Mouse (Mus musculus) myocyte (in vitro differentiated cells): Measurements from ENCODE around the gene Pdia5. TPM values are rescaled to one million over a fixed set of nuclear protein-coding genes. Genes with fewer than 3 reads are reported as not detected.

Experiments used
- H3K27me3 ChIP-seq: one replicate; pipeline ENCODE4 v1.6.1; 2011; ENCODE audit not compliant: control insufficient read depth, insufficient read depth, insufficient read length
- H3K36me3 ChIP-seq: one replicate; pipeline ENCODE4 v1.6.1; 2011; ENCODE audit not compliant: control insufficient read depth, insufficient read depth
- H3K4me2 ChIP-seq: one replicate; pipeline ENCODE4 v1.6.1; 2011; ENCODE audit warnings: low read depth, control low read depth
- H3K4me3 ChIP-seq: one replicate; pipeline ENCODE4 v1.5.1; 2011; ENCODE audit warnings: mild to moderate bottlenecking, control low read depth, moderate library complexity
- H3K79me2 ChIP-seq: one replicate; pipeline ENCODE4 v1.6.1; 2011; ENCODE audit not compliant: control insufficient read depth, insufficient read depth
- H3ac ChIP-seq: one replicate; pipeline ENCODE4 v1.6.1; 2011; ENCODE audit not compliant: control insufficient read depth, insufficient read length
- CEBPB ChIP-seq: IDR thresholded peaks from 2 replicates; pipeline ENCODE4 v1.6.1; 2011; ENCODE audit warnings: mild to moderate bottlenecking, moderate library complexity; ENCODE audit not compliant: poor library complexity, insufficient read depth, severe bottlenecking
- E2F4 ChIP-seq: IDR thresholded peaks from one replicate; pipeline ENCODE4 v1.6.1; 2011; ENCODE audit warnings: mild to moderate bottlenecking, control low read depth, moderate library complexity; ENCODE audit not compliant: insufficient read depth
- MAX ChIP-seq: IDR thresholded peaks from one replicate; pipeline ENCODE4 v1.6.1; 2011; ENCODE audit warnings: low read depth, mild to moderate bottlenecking, control low read depth
- MYOD1 ChIP-seq, 3 experiments: IDR thresholded peaks; one replicate each; pipeline ENCODE4 v1.6.1; 2011; ENCODE audit warnings: control low read depth in 2 of 3, low read depth in 2 of 3, mild to moderate bottlenecking in 2 of 3, moderate library complexity in 1 of 3; ENCODE audit not compliant: insufficient read length in 2 of 3, control insufficient read depth in 1 of 3
- MYOG ChIP-seq, 3 experiments: IDR thresholded peaks; one replicate each; pipeline ENCODE4 v1.6.1; 2011; ENCODE audit warnings: control low read depth in 2 of 3, low read depth in 2 of 3, mild to moderate bottlenecking in 2 of 3; ENCODE audit not compliant: insufficient read length in 2 of 3, control insufficient read depth in 1 of 3, insufficient read depth in 1 of 3
- POLR2A ChIP-seq: IDR thresholded peaks from one replicate; pipeline ENCODE4 v1.6.1; 2011; ENCODE audit warnings: low read depth, mild to moderate bottlenecking, control low read depth, moderate library complexity; ENCODE audit not compliant: insufficient read length
- POLR2AphosphoS2 ChIP-seq: IDR thresholded peaks from one replicate; pipeline ENCODE4 v1.6.1; 2011; ENCODE audit warnings: low read depth, control low read depth; ENCODE audit not compliant: insufficient read length
- REST ChIP-seq: IDR thresholded peaks from one replicate; pipeline ENCODE4 v1.6.1; 2011; ENCODE audit warnings: mild to moderate bottlenecking, control low read depth, moderate library complexity; ENCODE audit not compliant: insufficient read depth, insufficient read length
- SRF ChIP-seq: IDR thresholded peaks from one replicate; pipeline ENCODE4 v1.6.1; 2011; ENCODE audit warnings: low read depth; ENCODE audit not compliant: control insufficient read depth, insufficient read length
- TCF12 ChIP-seq: IDR thresholded peaks from one replicate; pipeline ENCODE4 v1.6.1; 2011; ENCODE audit warnings: mild to moderate bottlenecking, control low read depth; ENCODE audit not compliant: poor library complexity, insufficient read depth, severe bottlenecking
- TCF3 ChIP-seq: IDR thresholded peaks from one replicate; pipeline ENCODE4 v1.6.1; 2011; ENCODE audit warnings: low read depth, control low read depth; ENCODE audit not compliant: insufficient read length
- USF1 ChIP-seq: IDR thresholded peaks from one replicate; pipeline ENCODE4 v1.6.1; 2011; ENCODE audit warnings: low read depth, mild to moderate bottlenecking, control low read depth, moderate library complexity
- polyA plus RNA-seq: library from polyadenylated mRNA; unstranded; fragments of >200 nt; fragmentation: generic; extraction: Trizol; gene quantifications from one replicate; pipeline ENCODE4 v1.2.1, GENCODE M21; 2012; ENCODE audit warnings: missing spikeins

Gene Pdia5
- polyA plus RNA-seq, 1 experiment = 16.2 TPM

DNA sequence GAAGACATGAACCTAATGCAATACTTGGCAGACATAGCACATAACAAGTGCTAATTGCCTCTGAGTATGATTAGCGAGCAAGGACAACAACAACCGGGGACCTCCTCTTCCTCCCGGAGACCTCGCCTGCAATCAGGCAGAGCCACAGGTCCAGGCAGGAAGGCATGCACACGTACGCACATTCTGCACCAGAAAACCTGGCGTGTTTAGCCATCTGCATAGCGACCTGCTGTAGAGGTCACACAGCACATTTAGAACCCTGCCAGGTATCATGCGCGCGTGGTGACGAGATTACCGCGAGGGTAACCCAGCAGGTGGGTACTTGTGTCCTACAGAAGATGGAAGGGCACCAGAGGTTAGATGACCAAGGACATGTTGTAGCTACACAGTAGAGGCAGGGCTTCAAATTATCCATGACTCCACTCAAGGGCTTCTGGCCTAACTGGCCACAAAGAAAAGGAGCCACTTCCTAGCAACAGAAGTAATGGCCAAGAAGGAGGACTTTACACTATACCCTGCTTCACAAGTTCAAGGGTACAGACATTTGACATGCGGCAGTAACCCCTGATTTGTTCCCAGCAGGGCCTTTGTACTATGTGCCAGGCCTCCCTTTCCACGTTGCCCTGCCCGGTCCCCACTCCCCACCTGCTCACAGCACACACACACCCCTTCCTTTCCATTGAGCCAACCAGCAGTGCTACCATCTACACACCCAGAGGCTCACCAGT, 18.7 kb downstream of the Pdia5 start:
- no peaks in the 10 kb centered on the region for H3K79me2 ChIP-seq
- H3K27me3 ChIP-seq = no peaks in the 10 kb centered on the region
- H3K36me3 ChIP-seq = no peaks in the 10 kb centered on the region
- no peak overlapping the region for H3ac ChIP-seq
- no peak overlapping the region for H3K4me2 ChIP-seq
- no peak for TF ChIP-seq MAX
- no peak for TF ChIP-seq REST
- no peak for TF ChIP-seq MYOD1 (IDR thresholded peaks at IDR 0.05; ENCODE audit: control insufficient read depth in 1 of 3, insufficient read length in 2 of 3, low read depth in 2 of 3)
- no peak for TF ChIP-seq MYOG (IDR thresholded peaks at IDR 0.05; ENCODE audit: control insufficient read depth in 1 of 3, insufficient read depth in 1 of 3, insufficient read length in 2 of 3, low read depth in 2 of 3)
- TF ChIP-seq POLR2A = no peak
- no peak for TF ChIP-seq USF1
- TF ChIP-seq TCF3 = no peak
- no peak for TF ChIP-seq TCF12
- TF ChIP-seq CEBPB = no peak
- TF ChIP-seq SRF = no peak
- TF ChIP-seq E2F4 = no peak
- no peak for TF ChIP-seq POLR2AphosphoS2
- no peak overlapping the region for H3K4me3 ChIP-seq

DNA sequence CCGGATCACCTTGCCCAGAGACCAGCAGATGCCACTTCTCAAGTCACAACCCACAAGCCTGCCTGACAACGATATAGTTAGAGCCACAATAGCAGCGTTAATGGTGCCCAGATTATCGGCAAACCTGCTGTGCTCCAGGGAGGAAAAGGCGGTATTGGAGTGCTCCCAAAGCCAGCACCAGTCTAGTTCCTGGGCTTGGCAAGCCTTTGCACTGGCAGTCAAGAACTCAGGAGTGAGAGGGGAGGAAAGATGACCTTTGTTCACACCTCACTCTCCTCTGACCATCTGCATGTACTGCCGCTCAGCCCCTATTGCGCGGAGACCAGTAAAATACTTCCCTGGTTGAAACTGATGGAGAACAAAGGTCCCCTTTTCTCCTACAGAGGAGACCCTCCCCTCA, 19.7 kb downstream of the Pdia5 start:
- Histone ChIP-seq H3K27me3 (no peaks in the 10 kb centered on the region), H3K79me2 (no peaks in the 10 kb centered on the region), H3K36me3 (no peaks in the 10 kb centered on the region), H3K4me3 (no peak overlapping the region), H3ac (no peak overlapping the region), H3K4me2 (no peak overlapping the region)
- TF ChIP-seq TCF12 = no peak
- no peak for TF ChIP-seq POLR2AphosphoS2
- no peak for TF ChIP-seq MYOD1 (IDR thresholded peaks at IDR 0.05; ENCODE audit: control insufficient read depth in 1 of 3, insufficient read length in 2 of 3, low read depth in 2 of 3)
- TF ChIP-seq SRF = no peak
- TF ChIP-seq E2F4 = no peak
- no peak for TF ChIP-seq REST
- no peak for TF ChIP-seq USF1

DNA sequence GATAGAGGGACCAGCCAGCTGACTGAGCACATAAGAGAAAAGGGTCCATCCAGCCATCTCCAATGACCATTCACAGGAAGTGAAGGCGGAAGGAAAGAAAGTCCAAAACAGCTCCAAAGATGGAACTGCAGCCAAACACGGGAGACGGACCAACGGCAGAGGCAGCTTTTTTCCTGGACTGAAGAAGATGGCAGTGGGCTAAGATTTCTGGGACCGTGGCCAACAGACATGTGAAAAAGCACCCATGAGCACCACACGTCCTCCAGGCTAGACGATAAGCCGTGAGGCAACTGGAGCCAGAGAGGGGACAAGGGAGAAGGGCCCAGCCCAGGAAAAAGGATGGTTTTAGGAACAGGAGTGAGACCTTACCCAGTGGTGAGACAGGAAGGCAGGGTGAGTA, 20.6 kb downstream of the Pdia5 start:
- Histone ChIP-seq H3K27me3 (no peaks in the 10 kb centered on the region), H3ac (no peak overlapping the region), H3K79me2 (no peaks in the 10 kb centered on the region), H3K36me3 (no peaks in the 10 kb centered on the region), H3K4me2 (no peak overlapping the region), H3K4me3 (no peak overlapping the region)
- TF ChIP-seq POLR2A (no peak), SRF (no peak), E2F4 (no peak), MYOG (IDR thresholded peaks at IDR 0.05; ENCODE audit: control insufficient read depth in 1 of 3, insufficient read depth in 1 of 3, insufficient read length in 2 of 3, low read depth in 2 of 3) (no peak), MYOD1 (IDR thresholded peaks at IDR 0.05; ENCODE audit: control insufficient read depth in 1 of 3, insufficient read length in 2 of 3, low read depth in 2 of 3) (no peak), CEBPB (no peak), POLR2AphosphoS2 (no peak), MAX (no peak), REST (no peak), TCF12 (no peak), USF1 (no peak), TCF3 (no peak)

DNA sequence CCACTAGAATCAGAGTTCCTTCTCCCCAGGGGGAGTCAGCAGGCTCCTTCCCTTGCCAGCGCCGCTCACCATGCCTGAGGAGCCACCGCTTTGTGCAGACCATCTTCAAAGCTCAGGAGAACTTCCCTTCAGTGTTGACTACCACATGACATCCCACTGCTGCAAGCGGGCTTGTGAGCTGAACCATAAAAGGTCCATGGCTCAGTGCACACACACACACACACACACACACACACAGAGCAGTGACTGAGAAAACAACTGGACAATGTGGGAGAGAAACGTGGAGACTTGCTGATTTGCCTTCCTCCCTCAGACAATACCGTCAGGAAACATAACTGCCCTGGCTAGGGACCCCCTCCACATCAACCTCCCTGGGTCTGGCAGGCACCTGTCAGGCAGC, 21.7 kb downstream of the Pdia5 start:
- Histone ChIP-seq H3K36me3 (no peaks in the 10 kb centered on the region), H3ac (no peak overlapping the region), H3K79me2 (no peaks in the 10 kb centered on the region), H3K27me3 (no peaks in the 10 kb centered on the region), H3K4me2 (no peak overlapping the region), H3K4me3 (no peak overlapping the region)
- TF ChIP-seq POLR2AphosphoS2 (no peak), E2F4 (no peak), TCF12 (no peak)

DNA sequence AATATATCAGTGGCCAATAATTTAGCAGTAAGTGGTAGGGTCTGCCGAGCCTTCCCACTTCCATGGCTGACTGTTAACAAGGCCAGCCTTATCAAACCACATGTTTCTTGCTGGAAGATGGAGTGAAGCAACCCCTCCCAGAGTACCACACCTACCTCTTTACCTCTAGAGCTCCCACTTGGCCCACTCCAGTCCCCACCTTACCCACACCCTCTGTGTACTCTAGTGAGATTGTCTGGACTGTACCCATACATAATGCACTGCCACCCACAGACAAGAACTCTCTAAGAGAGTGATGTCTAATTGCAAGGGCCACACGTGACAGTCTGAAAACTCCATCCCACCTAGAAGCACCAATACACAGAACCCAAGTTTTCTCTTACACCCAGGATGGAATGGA, 23.6 kb downstream of the Pdia5 start:
- Histone ChIP-seq H3K27me3 (no peaks in the 10 kb centered on the region), H3K4me3 (no peak overlapping the region), H3K79me2 (no peaks in the 10 kb centered on the region), H3ac (no peak overlapping the region), H3K4me2 (no peak overlapping the region), H3K36me3 (no peaks in the 10 kb centered on the region)
- TF ChIP-seq POLR2A (no peak), USF1 (no peak), TCF3 (no peak), TCF12 (no peak), MYOD1 (IDR thresholded peaks at IDR 0.05; ENCODE audit: control insufficient read depth in 1 of 3, insufficient read length in 2 of 3, low read depth in 2 of 3) (no peak), MYOG (IDR thresholded peaks at IDR 0.05; ENCODE audit: control insufficient read depth in 1 of 3, insufficient read depth in 1 of 3, insufficient read length in 2 of 3, low read depth in 2 of 3) (no peak), REST (no peak), POLR2AphosphoS2 (no peak), E2F4 (no peak), SRF (no peak), MAX (no peak), CEBPB (no peak)
